8 mouse cellular contexts compared by ENCODE assay signal in genomic region chr5:124213588-124214469, GRCm38 (mm10). TPM values are rescaled to one million over a fixed set of nuclear protein-coding genes. Genes with fewer than 3 reads are reported as not detected.
DNase-seq lines count a peak whose midpoint lies in the region; ATAC-seq lines count a peak whose summit lies in the region.

No protein-coding gene starts in this region.

- no peak for ATAC-seq in heart, embryonic 13.5 days (ENCODE audit: extremely low read depth, insufficient number of reproducible peaks, low FRiP score, low TSS enrichment)

- H3K36me3 ChIP-seq in heart, embryonic 13.5 days, result peaks cover 18% of the 10 kb centered on the region

- H3K4me2 ChIP-seq in heart, embryonic 13.5 days, result no peak overlapping the region

- H3K27me3 ChIP-seq in heart, embryonic 13.5 days (replicated peaks), result no peaks in the 10 kb centered on the region

- 39% methylated on average over 13 of the region's 13 CpGs for WGBS in heart, embryonic 13.5 days

- peak overlapping the region; percentile 62 for H3K9ac ChIP-seq in heart, embryonic 13.5 days

- DNase-seq in spleen, adult 18-20 months, result peak; percentile 43 to 45
- DNase-seq in spleen, postnatal 14 days (ENCODE audit: low spot score in 2 of 2), result no peak
- DNase-seq in kidney, adult 9 months, result peak; percentile 82
- DNase-seq in lung, postnatal 25 days (ENCODE audit: low spot score), result peak; percentile 89
- no peak for DNase-seq in right cerebral cortex, adult 2 months (ENCODE audit: low spot score in 2 of 2)
- DNase-seq in layer of hippocampus, postnatal 10 days (ENCODE audit: low spot score in 2 of 2), result no peak
- DNase-seq in ovary, postnatal 36 days (ENCODE audit: low spot score), result no peak

- no peaks in the 10 kb centered on the region for H3K9me3 ChIP-seq in heart, embryonic 13.5 days

- H3K4me1 ChIP-seq in heart, embryonic 13.5 days, result peaks cover 94% of the 10 kb centered on the region

- no peak overlapping the region for H3K4me3 ChIP-seq in heart, embryonic 13.5 days

- peak overlapping the region; percentile 92 for H3K27ac ChIP-seq in heart, embryonic 13.5 days (replicated peaks)

RNA-seq across cellular contexts. Expression of gene Pitpnm2, which starts 35.7 kb away (rescaled TPM):
- polyA plus RNA-seq in heart, embryonic 13.5 days (2015; fragmentation: Nextera tagmentation; extraction: Ambion mirVana), result 5.1 and 6.6 TPM in 2 replicates
- total RNA-seq in layer of hippocampus, postnatal 10 days (2021), result 100 to 1,000 TPM; 125 to 126 TPM

Comparison
In these comparisons a context has a peak if more than half of its experiments do, and no peak if none do; other contexts are left out.
1. DNase-seq: peak in spleen, adult 18-20 months (2 of 2), kidney, adult 9 months (single experiment) and lung, postnatal 25 days (single experiment); none in spleen, postnatal 14 days (0 of 2), right cerebral cortex, adult 2 months (0 of 2), layer of hippocampus, postnatal 10 days (0 of 2) and ovary, postnatal 36 days (single experiment).